Mouse (Mus musculus): ENCODE results near the gene Tlr6. TPM values are rescaled to one million over a fixed set of nuclear protein-coding genes. Genes with fewer than 3 reads are reported as not detected.

Gene Tlr6
- polyA plus RNA-seq, 1 experiment from 2014 or later = 0.79 TPM

- ATAC-seq = no peak
Measured at GRCm38 (mm10) chr5:64954931-64955330, 5.0 kb downstream of the Tlr6 start.

GRCm38 (mm10) chr5:64951486-64951885 lies 8.4 kb downstream of the Tlr6 start:
- no peak overlapping the region for H3K4me3 ChIP-seq (ENCODE audit: low read depth, low read length)
- no peaks in the 10 kb centered on the region for H3K36me3 ChIP-seq (replicated peaks; ENCODE audit: insufficient read depth, low read length)
- no peak overlapping the region for H3K4me2 ChIP-seq (ENCODE audit: low read depth, low read length)
- H3K4me1 ChIP-seq (ENCODE audit: insufficient read depth) = no peaks in the 10 kb centered on the region
- ATAC-seq (no peak), DNase-seq (no peak)
- H3K9me3 ChIP-seq (ENCODE audit: low read length) = no peaks in the 10 kb centered on the region
- H3K27ac ChIP-seq (ENCODE audit: low read depth) = no peak overlapping the region
- no peak for TF ChIP-seq EP300 (IDR thresholded peaks at IDR 0.05; ENCODE audit: low read depth)
- TF ChIP-seq CTCF (IDR thresholded peaks at IDR 0.05; ENCODE audit: low read depth) = no peak
- no peak overlapping the region for H3K9ac ChIP-seq (replicated peaks)
- WGBS (ENCODE audit: insufficient replicate concordance) = 80% methylated on average over 5 of the region's 5 CpGs
- no peaks in the 10 kb centered on the region for H3K27me3 ChIP-seq (ENCODE audit: insufficient read depth, low read length)

More at GRCm38 (mm10) chr5:64954931-64955330, 5.0 kb downstream of the Tlr6 start:
- Histone ChIP-seq H3K4me1 (ENCODE audit: insufficient read depth) (no peaks in the 10 kb centered on the region), H3K27ac (ENCODE audit: low read depth) (no peak overlapping the region), H3K4me2 (ENCODE audit: low read depth, low read length) (no peak overlapping the region), H3K36me3 (replicated peaks; ENCODE audit: insufficient read depth, low read length) (no peaks in the 10 kb centered on the region), H3K9me3 (ENCODE audit: low read length) (no peaks in the 10 kb centered on the region), H3K9ac (replicated peaks) (no peak overlapping the region), H3K27me3 (ENCODE audit: insufficient read depth, low read length) (no peaks in the 10 kb centered on the region), H3K4me3 (ENCODE audit: low read depth, low read length) (no peak overlapping the region)
- WGBS (ENCODE audit: insufficient replicate concordance) = 74% methylated on average over 8 of the region's 8 CpGs
- no peak for DNase-seq
- TF ChIP-seq EP300 (IDR thresholded peaks at IDR 0.05; ENCODE audit: low read depth) (no peak), CTCF (IDR thresholded peaks at IDR 0.05; ENCODE audit: low read depth) (no peak)

GRCm38 (mm10) chr5:64932775-64933174 lies 27.1 kb downstream of the Tlr6 start:
- no peaks in the 10 kb centered on the region for H3K27me3 ChIP-seq (ENCODE audit: insufficient read depth, low read length)
- H3K36me3 ChIP-seq (replicated peaks; ENCODE audit: insufficient read depth, low read length) = no peaks in the 10 kb centered on the region
- no peak overlapping the region for H3K4me3 ChIP-seq (ENCODE audit: low read depth, low read length)
- peaks cover 3% of the 10 kb centered on the region; the same call in 1 of the 2 replicates for H3K4me1 ChIP-seq (ENCODE audit: insufficient read depth)
- DNase-seq = no peak
- TF ChIP-seq CTCF (IDR thresholded peaks at IDR 0.05; ENCODE audit: low read depth) = no peak
- no peak for TF ChIP-seq EP300 (IDR thresholded peaks at IDR 0.05; ENCODE audit: low read depth)
- H3K4me2 ChIP-seq (ENCODE audit: low read depth, low read length) = 0 out of 2 replicates have a peak overlapping the region, but pooled peaks have one; percentile 20
- no peak for ATAC-seq
- no peak overlapping the region for H3K9ac ChIP-seq (replicated peaks)
- no peak overlapping the region for H3K27ac ChIP-seq (ENCODE audit: low read depth)
- H3K9me3 ChIP-seq (ENCODE audit: low read length) = no peaks in the 10 kb centered on the region
- 82% methylated on average over 15 of the region's 15 CpGs for WGBS (ENCODE audit: insufficient replicate concordance)

GRCm38 (mm10) chr5:64932215-64932614 lies 27.7 kb downstream of the Tlr6 start:
- Histone ChIP-seq H3K9ac (replicated peaks) (no peak overlapping the region), H3K27ac (ENCODE audit: low read depth) (no peak overlapping the region), H3K9me3 (ENCODE audit: low read length) (no peaks in the 10 kb centered on the region), H3K4me1 (ENCODE audit: insufficient read depth) (peaks cover 3% of the 10 kb centered on the region; the same call in 1 of the 2 replicates), H3K36me3 (replicated peaks; ENCODE audit: insufficient read depth, low read length) (no peaks in the 10 kb centered on the region), H3K4me3 (ENCODE audit: low read depth, low read length) (no peak overlapping the region), H3K4me2 (ENCODE audit: low read depth, low read length) (no peak overlapping the region), H3K27me3 (ENCODE audit: insufficient read depth, low read length) (no peaks in the 10 kb centered on the region)
- WGBS (ENCODE audit: insufficient replicate concordance) = 26% methylated on average over 3 of the region's 3 CpGs
- DNase-seq (no peak), ATAC-seq (no peak)
- no peak for TF ChIP-seq EP300 (IDR thresholded peaks at IDR 0.05; ENCODE audit: low read depth)
- TF ChIP-seq CTCF (IDR thresholded peaks at IDR 0.05; ENCODE audit: low read depth) = no peak

GRCm38 (mm10) chr5:64922891-64923381 lies 37.0 kb downstream of the Tlr6 start:
- 57% methylated on average over 5 of the region's 5 CpGs for WGBS (ENCODE audit: insufficient replicate concordance)
- H3K27me3 ChIP-seq (ENCODE audit: insufficient read depth, low read length) = no peaks in the 10 kb centered on the region
- H3K4me2 ChIP-seq (ENCODE audit: low read depth, low read length) = no peak overlapping the region
- no peak overlapping the region for H3K4me3 ChIP-seq (ENCODE audit: low read depth, low read length)
- H3K4me1 ChIP-seq (ENCODE audit: insufficient read depth) = no peaks in the 10 kb centered on the region; the same call in none of the 2 replicates
- no peaks in the 10 kb centered on the region for H3K36me3 ChIP-seq (replicated peaks; ENCODE audit: insufficient read depth, low read length)
- TF ChIP-seq CTCF (IDR thresholded peaks at IDR 0.05; ENCODE audit: low read depth) = no peak
- TF ChIP-seq EP300 (IDR thresholded peaks at IDR 0.05; ENCODE audit: low read depth) = no peak
- ATAC-seq (no peak), DNase-seq (no peak)
- H3K9ac ChIP-seq (replicated peaks) = no peak overlapping the region
- no peaks in the 10 kb centered on the region for H3K9me3 ChIP-seq (ENCODE audit: low read length)
- peak overlapping the region; percentile 60 for H3K27ac ChIP-seq (ENCODE audit: low read depth)

GRCm38 (mm10) chr5:64918616-64919597 lies 41.0 kb downstream of the Tlr6 start:
- H3K27ac ChIP-seq (ENCODE audit: low read depth) = no peak overlapping the region

More at GRCm38 (mm10) chr5:64918616-64919597, 41.0 kb downstream of the Tlr6 start:
- peaks cover 2% of the 10 kb centered on the region; the same call in 1 of the 2 replicates for H3K9me3 ChIP-seq (ENCODE audit: low read length)
- H3K9ac ChIP-seq (replicated peaks) = no peak overlapping the region
- no peak overlapping the region for H3K4me2 ChIP-seq (ENCODE audit: low read depth, low read length)
- TF ChIP-seq CTCF (IDR thresholded peaks at IDR 0.05; ENCODE audit: low read depth) (no peak), EP300 (IDR thresholded peaks at IDR 0.05; ENCODE audit: low read depth) (no peak)
- ATAC-seq (no peak), DNase-seq (no peak)
- no peaks in the 10 kb centered on the region for H3K36me3 ChIP-seq (replicated peaks; ENCODE audit: insufficient read depth, low read length)
- no peaks in the 10 kb centered on the region; the same call in none of the 2 replicates for H3K4me1 ChIP-seq (ENCODE audit: insufficient read depth)
- WGBS (ENCODE audit: insufficient replicate concordance) = 81% methylated on average over 6 of the region's 6 CpGs
- no peaks in the 10 kb centered on the region for H3K27me3 ChIP-seq (ENCODE audit: insufficient read depth, low read length)
- H3K4me3 ChIP-seq (ENCODE audit: low read depth, low read length) = no peak overlapping the region
